Mouse (Mus musculus) embryonic facial prominence, embryonic 12.5 days (tissue): ENCODE data around the gene Defb22. TPM values are rescaled to one million over a fixed set of nuclear protein-coding genes. Genes with fewer than 3 reads are reported as not detected.

Source experiments
- ATAC-seq: fragments of 200-750 bp; cut with Nextera tagmentation; 2 replicates; pipeline ENCODE4 v1.8.0; 2017; ENCODE audit not compliant: insufficient number of reproducible peaks, insufficient read depth, low FRiP score, low TSS enrichment
- H3K27ac ChIP-seq: fragments of 300-500 bp; sonication (generic); 2 replicates; pipeline ENCODE4 v1.5.1; 2016; ENCODE audit warnings: mild to moderate bottlenecking
- H3K27me3 ChIP-seq: fragments of 300-500 bp; sonication (generic); 2 replicates; pipeline ENCODE4 v1.6.1; 2016; ENCODE audit warnings: mild to moderate bottlenecking, moderate library complexity
- H3K36me3 ChIP-seq: fragments of 300-500 bp; sonication (generic); 2 replicates; pipeline ENCODE4 v1.6.1; 2016; ENCODE audit warnings: mild to moderate bottlenecking
- H3K4me1 ChIP-seq: fragments of 300-500 bp; sonication (generic); 2 replicates; pipeline ENCODE4 v1.6.1; 2016
- H3K4me2 ChIP-seq: fragments of 300-500 bp; sonication (generic); replicated peaks from 2 replicates; pipeline ENCODE4 v1.6.1; 2016; ENCODE audit warnings: mild to moderate bottlenecking, moderate library complexity
- H3K4me3 ChIP-seq: fragments of 300-500 bp; sonication (generic); 2 replicates; pipeline ENCODE4 v1.5.1; 2016; ENCODE audit warnings: mild to moderate bottlenecking
- H3K9ac ChIP-seq: fragments of 300-500 bp; sonication (generic); 2 replicates; pipeline ENCODE4 v1.6.1; 2016; ENCODE audit warnings: mild to moderate bottlenecking, moderate library complexity
- H3K9me3 ChIP-seq: fragments of 300-500 bp; sonication (generic); 2 replicates; pipeline ENCODE4 v1.6.1; 2016; ENCODE audit warnings: mild to moderate bottlenecking, moderate library complexity
- WGBS: fragments of 180-500 bp; shearing (Covaris S2); methylation state at CpG from one replicate; pipeline ENCODE4 v1.1.7; 2016; 5-methylcytosine and 5-hydroxymethylcytosine counted together
- polyA plus RNA-seq: library from polyadenylated mRNA; unstranded; fragments of >200 nt; fragmentation: Nextera tagmentation; extraction: Ambion mirVana; gene quantifications from 2 replicates; pipeline ENCODE4 v1.2.1, GENCODE M21; 2016

The Defb22 gene
- polyA plus RNA-seq, 1 experiment from 2014 or later = not detected

DNA sequence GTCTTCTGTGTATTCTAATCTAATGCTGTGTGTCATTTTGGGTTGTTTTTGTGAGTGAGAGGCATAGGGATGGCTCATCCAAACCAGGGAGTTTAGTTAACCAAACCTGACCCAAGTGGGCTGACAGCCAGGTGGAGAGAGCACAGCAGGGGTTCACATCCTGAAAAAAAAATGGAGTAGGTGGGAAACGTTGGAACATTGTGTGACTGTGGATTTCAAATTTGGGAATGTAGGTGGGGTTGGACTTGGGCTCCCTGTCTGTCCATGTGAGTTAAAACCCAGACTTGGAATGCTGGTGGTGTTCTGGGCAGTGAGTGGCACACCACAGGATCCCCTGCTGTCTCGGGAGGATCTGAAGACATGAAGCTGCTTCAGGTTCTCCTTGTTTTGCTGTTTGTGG lies 13.2 kb downstream of the Defb22 start, which contains the start of gene Defb20:
TSS of gene Defb20 (plus strand) at position 301 of the 400 bp plus-strand sequence.
- WGBS = 64% methylated on average over 2 of the region's 2 CpGs
- no peak within 1 kb of the TSS for H3K27ac ChIP-seq
- no peaks in the 10 kb centered on the region for H3K36me3 ChIP-seq
- no peak for ATAC-seq
- H3K27me3 ChIP-seq = no peaks in the 10 kb centered on the region
- H3K4me1 ChIP-seq = no peaks in the 10 kb centered on the region
- no peak within 1 kb of the TSS for H3K9ac ChIP-seq
- no peak within 1 kb of the TSS for H3K4me2 ChIP-seq
- H3K4me3 ChIP-seq = no peak within 1 kb of the TSS
- H3K9me3 ChIP-seq = no peaks in the 10 kb centered on the region

DNA sequence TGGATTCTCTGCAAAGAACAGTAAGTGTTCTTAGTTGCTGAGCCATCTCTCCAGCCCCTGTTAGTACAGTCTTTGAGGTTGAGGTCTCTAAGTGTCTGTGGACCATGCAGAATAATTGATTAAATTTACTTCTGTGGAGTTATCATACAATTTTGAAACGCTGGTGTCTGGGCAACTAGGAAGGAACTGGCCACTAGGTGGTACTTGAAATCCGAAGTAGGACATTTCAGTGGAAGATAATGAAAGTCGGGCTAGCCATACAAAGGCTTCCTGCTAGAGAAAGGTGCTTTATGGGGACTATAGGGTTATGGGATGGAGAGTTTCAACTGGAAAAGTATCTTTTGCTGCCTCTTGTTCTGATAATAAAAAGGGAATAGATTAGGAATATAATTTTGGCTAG lies 17.5 kb downstream of the Defb22 start:
- H3K4me2 ChIP-seq = no peak overlapping the region
- no peaks in the 10 kb centered on the region for H3K27me3 ChIP-seq
- H3K27ac ChIP-seq = no peak overlapping the region
- no peak for ATAC-seq
- H3K4me1 ChIP-seq = no peaks in the 10 kb centered on the region
- no peaks in the 10 kb centered on the region for H3K36me3 ChIP-seq
- H3K9ac ChIP-seq = no peak overlapping the region
- H3K9me3 ChIP-seq = no peaks in the 10 kb centered on the region
- WGBS = 34% methylated on average over 3 of the region's 3 CpGs
- no peak overlapping the region for H3K4me3 ChIP-seq

DNA sequence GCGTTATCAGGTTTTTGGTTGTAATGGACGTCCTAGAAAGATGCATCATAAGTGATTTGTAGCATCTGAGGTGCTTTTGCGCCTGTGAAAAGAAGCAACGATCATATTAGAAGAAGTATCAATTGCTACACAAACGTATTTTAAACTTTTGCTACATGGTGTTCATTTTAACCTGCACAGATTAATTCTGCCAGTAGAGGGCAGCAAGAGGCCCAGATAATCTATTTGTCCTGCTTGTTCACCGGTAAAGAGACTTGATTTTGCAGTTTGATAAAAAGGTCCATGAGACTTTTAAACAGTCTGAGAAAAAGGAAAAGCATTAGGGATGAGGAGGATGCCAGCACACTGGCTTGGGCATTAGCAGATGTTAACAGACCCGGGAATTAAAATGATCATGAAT lies 19.0 kb downstream of the Defb22 start:
- WGBS = 33% methylated on average over 7 of the region's 7 CpGs
- H3K9me3 ChIP-seq = no peaks in the 10 kb centered on the region
- no peak overlapping the region for H3K4me3 ChIP-seq
- no peaks in the 10 kb centered on the region for H3K27me3 ChIP-seq
- no peak overlapping the region for H3K9ac ChIP-seq
- no peak overlapping the region for H3K27ac ChIP-seq
- no peaks in the 10 kb centered on the region for H3K4me1 ChIP-seq
- no peaks in the 10 kb centered on the region for H3K36me3 ChIP-seq
- no peak overlapping the region for H3K4me2 ChIP-seq
- ATAC-seq = no peak

DNA sequence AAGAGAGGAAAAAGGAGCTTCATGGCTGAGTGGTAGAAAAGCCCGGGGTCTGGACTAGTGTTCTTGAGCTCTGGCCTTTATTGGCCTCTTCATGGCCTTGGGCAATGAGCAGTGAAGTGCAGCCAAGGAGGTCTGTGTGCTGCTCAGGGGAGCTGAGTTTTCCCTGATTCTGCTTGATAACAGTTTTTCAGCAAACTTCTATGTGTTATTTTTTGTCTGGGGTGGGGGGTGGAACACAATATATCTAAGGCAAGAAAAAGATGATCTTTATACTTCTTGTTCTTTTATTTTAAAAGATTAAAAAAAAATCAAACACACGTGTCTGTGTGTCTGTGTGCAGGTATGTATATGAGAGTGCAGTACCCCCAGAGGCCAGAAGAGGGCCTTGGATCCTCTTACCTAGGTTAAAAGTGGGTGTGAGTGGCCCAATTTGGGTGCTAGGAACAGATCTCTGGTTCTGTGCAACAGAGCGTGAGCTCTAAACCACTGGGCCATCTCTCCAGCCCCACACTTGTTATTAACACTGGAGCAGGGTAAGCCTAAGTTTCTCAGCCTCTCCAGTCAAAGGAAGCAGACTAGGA lies 25.3 kb downstream of the Defb22 start, which contains the start of gene Defb23:
TSS of gene Defb23 (minus strand) at position 51 of the 581 bp plus-strand sequence.
- Histone ChIP-seq H3K4me1 (no peaks in the 10 kb centered on the region), H3K27me3 (no peaks in the 10 kb centered on the region), H3K9ac (no peak within 1 kb of the TSS), H3K27ac (no peak within 1 kb of the TSS), H3K4me2 (no peak within 1 kb of the TSS), H3K4me3 (no peak within 1 kb of the TSS), H3K36me3 (no peaks in the 10 kb centered on the region), H3K9me3 (no peaks in the 10 kb centered on the region)
- 84% methylated on average over 3 of the region's 3 CpGs for WGBS
- no peak for ATAC-seq

DNA sequence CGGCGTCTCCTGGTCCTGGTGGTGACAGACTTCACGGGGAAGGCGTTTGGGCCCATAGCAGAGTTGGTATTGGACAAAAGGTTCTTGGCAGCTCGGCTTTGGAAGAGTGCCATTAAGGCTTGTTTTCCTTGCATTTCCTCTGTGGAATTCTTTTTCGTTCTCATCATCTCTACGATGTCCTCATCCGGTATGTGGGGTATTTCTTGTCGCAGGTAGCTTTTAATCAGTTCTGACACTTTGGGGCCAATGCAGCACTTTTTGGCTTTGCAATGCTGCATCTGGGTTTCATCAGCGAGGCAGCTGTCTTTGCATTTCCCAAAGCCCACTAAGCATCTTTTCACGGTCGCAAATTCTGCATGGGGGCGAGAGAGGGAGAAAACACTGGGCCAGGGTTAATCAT lies 30.7 kb downstream of the Defb22 start:
- Histone ChIP-seq H3K27me3 (no peaks in the 10 kb centered on the region), H3K4me1 (no peaks in the 10 kb centered on the region), H3K9me3 (no peaks in the 10 kb centered on the region), H3K4me2 (no peak overlapping the region), H3K36me3 (no peaks in the 10 kb centered on the region), H3K27ac (no peak overlapping the region), H3K4me3 (no peak overlapping the region), H3K9ac (no peak overlapping the region)
- ATAC-seq = no peak
- WGBS = 52% methylated on average over 13 of the region's 13 CpGs

DNA sequence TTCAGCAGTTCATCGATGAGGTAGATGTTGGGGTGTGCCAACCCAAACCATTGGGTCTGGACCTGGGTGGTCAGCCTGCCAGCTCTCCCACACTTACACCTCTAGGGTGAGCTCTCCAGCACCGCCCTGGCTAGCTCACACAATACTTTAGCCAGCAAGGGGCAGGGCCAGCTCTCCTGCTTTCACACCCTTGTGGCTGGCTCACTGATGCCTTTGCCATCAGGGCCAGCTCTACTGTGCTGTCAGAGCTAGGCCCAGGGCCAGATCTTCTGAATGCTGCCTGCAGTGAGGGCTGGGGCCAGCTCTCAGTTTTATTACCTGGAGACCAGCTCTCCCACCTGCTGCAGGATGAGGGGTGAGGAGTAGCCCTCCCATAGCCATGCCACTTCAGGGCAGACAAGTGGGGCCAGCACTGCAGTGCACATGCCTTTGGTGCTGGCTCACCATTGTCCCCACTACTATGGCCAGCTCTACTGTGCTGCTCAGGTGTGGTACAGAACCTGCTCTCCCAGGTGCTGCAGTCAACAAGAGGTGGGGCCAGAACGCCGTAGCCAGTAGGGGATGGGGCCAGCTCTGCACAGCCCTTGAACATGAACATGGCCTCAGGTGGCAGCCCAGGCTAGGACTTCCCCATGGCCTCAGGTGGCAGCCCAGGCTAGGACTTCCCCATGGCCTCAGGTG lies 37.7 kb downstream of the Defb22 start:
- Histone ChIP-seq H3K27ac (no peak overlapping the region), H3K27me3 (no peaks in the 10 kb centered on the region), H3K4me2 (no peak overlapping the region), H3K9me3 (no peaks in the 10 kb centered on the region), H3K36me3 (no peaks in the 10 kb centered on the region), H3K4me3 (no peak overlapping the region), H3K9ac (no peak overlapping the region), H3K4me1 (peaks cover 11% of the 10 kb centered on the region)
- whole genome bisulfite sequencing = 75% methylated on average over 4 of the region's 4 CpGs
- peak; percentile 22; the same call in 1 of the 2 replicates for ATAC-seq

DNA sequence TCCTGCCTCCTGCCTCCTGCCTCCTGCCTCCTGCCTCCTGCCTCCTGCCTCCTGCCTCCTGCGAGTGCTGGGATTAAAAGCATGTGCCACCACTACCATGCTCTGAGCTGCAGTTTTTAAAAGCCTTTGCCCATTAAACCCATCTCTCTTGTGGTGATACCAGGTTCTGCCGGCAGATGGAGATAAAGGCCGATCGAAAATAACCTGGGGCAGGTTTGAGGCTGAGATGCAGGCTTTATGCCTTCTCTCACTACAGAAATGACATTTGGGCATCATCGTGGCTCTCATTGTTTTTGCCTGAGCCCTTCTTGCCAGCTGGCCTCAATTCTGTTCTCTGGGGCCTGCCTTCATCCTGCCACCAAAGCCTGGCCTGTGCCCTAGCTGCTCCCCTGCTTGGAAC lies 39.7 kb downstream of the Defb22 start:
- no peak for ATAC-seq
- 3% methylated on average over 5 of the region's 5 CpGs for WGBS

DNA sequence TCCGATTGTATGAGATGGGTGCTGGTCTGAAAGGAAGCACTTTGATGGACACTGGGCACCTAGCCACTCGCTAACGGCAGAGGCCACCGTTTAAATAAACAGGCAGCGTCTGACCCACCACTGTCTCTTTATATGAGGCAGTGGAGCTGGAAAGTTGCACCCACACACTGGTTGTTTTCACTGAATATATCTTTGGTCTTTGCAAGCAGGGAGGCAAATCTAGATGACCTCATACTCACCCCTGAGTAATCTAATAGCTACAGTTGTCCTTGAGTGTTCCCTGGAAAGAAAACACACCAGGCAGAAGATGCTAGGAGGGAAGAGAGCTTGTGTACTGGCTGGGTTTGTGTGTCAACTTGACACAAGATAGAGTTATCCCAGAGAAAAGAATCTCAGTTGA lies 42.5 kb downstream of the Defb22 start:
- Histone ChIP-seq H3K4me3 (no peak overlapping the region), H3K9ac (no peak overlapping the region), H3K36me3 (no peaks in the 10 kb centered on the region), H3K27ac (no peak overlapping the region), H3K4me1 (peaks cover 12% of the 10 kb centered on the region), H3K27me3 (no peaks in the 10 kb centered on the region), H3K9me3 (no peaks in the 10 kb centered on the region), H3K4me2 (no peak overlapping the region)
- ATAC-seq = no peak
- WGBS = 38% methylated on average over 5 of the region's 5 CpGs

More for the DNA sequence above, 39.7 kb downstream of the Defb22 start:
- H3K36me3 ChIP-seq = no peaks in the 10 kb centered on the region
- no peak overlapping the region for H3K9ac ChIP-seq
- H3K9me3 ChIP-seq = no peaks in the 10 kb centered on the region
- no peaks in the 10 kb centered on the region for H3K27me3 ChIP-seq
- no peak overlapping the region for H3K4me3 ChIP-seq
- peaks cover 12% of the 10 kb centered on the region for H3K4me1 ChIP-seq
- no peak overlapping the region for H3K4me2 ChIP-seq
- H3K27ac ChIP-seq = no peak overlapping the region

DNA sequence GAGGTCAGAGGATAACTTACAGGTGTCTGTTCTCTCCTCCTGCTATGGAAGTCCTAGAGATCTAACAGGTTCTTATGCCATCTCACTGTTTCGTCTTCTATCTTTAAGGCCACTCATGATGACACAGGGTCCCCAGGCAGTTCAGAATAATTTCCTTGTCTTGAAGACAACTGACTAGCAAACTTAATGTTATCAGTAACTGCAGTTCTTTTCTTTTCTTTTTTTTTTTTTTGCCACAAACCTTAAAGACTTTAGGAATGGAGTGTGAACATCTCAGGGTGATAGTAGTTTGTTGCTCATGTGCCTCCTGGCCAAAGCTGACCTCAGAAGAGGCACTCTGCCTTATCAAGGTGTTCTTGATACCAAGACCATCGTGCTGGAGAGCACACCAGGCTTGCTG lies 43.3 kb downstream of the Defb22 start:
- 64% methylated on average over 2 of the region's 2 CpGs for WGBS
- no peaks in the 10 kb centered on the region for H3K9me3 ChIP-seq
- no peak for ATAC-seq
- no peak overlapping the region for H3K4me3 ChIP-seq
- H3K9ac ChIP-seq = no peak overlapping the region
- H3K36me3 ChIP-seq = no peaks in the 10 kb centered on the region
- H3K27ac ChIP-seq = no peak overlapping the region
- no peaks in the 10 kb centered on the region for H3K27me3 ChIP-seq
- peaks cover 12% of the 10 kb centered on the region for H3K4me1 ChIP-seq
- H3K4me2 ChIP-seq = no peak overlapping the region

DNA sequence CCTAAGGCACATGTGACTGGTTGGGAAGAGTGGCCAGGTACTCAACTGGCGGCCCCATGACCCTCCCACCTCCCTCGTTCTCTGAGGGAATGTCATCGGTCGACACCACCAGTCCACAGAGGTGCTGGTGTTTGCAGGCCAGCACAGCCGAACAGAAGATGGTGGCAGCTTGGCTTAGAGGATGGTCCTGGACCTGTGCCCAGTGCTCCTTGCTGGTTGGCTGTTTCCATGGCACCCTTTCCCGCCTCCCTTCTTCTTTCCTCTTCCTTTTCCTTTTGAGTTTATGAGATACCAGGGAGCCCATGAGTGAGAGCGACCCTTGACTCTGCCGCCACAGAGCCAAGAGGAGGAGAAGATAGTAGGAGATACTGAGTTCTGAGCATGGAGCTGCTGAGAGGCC lies 46.7 kb downstream of the Defb22 start:
- no peak overlapping the region for H3K9ac ChIP-seq
- H3K4me3 ChIP-seq = no peak overlapping the region
- no peaks in the 10 kb centered on the region for H3K36me3 ChIP-seq
- 87% methylated on average over 8 of the region's 8 CpGs for WGBS
- H3K9me3 ChIP-seq = no peaks in the 10 kb centered on the region
- no peak overlapping the region for H3K4me2 ChIP-seq
- no peak for ATAC-seq
- peaks cover 12% of the 10 kb centered on the region for H3K4me1 ChIP-seq
- no peaks in the 10 kb centered on the region for H3K27me3 ChIP-seq
- H3K27ac ChIP-seq = no peak overlapping the region

DNA sequence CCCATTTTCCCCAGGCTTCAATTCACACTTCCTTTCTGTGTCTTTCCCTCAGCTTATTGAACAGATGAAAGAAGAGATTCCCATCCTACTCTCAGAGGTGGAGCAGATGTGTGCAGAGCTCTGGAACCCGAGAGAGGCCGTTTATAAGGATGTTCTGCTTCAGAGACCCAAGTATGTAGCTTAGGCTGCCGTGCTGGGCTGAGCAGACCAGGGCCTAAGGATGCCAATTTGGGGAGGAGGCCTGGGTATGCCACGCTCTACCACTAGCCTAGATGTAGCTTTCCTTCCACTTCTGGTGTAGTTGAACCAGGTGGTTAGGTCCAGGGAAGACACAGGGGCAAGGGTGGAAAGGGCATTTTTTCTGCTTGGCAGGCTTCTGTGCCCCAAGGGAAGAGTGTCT lies 47.6 kb downstream of the Defb22 start:
- peaks cover 5% of the 10 kb centered on the region for H3K4me1 ChIP-seq
- H3K36me3 ChIP-seq = no peaks in the 10 kb centered on the region
- WGBS = 74% methylated on average over 4 of the region's 4 CpGs
- no peak overlapping the region for H3K9ac ChIP-seq
- H3K27me3 ChIP-seq = no peaks in the 10 kb centered on the region
- no peak overlapping the region for H3K4me2 ChIP-seq
- H3K9me3 ChIP-seq = no peaks in the 10 kb centered on the region
- ATAC-seq = no peak
- H3K4me3 ChIP-seq = no peak overlapping the region
- H3K27ac ChIP-seq = no peak overlapping the region

DNA sequence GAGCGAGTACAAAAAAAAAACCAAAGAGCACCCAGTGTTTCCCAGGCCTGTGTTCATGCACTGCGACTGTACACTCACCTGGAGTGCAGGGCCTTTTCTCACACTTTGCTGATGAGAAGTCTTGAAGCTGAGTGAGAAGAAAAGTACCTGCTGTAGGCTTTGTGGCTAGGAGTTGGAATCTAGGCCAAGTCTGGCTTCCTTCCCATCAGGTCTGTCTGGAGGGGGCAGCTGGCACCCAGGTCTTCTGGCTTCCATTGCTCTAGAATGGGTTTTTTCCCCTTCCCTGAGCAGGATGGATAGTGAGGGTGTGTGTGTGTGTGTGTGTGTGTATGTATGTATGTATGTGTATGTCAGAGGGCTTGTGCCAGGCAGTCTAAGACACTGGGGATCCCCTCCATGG lies 50.1 kb downstream of the Defb22 start:
- Histone ChIP-seq H3K27ac (no peak overlapping the region), H3K36me3 (no peaks in the 10 kb centered on the region), H3K4me1 (peaks cover 8% of the 10 kb centered on the region), H3K9me3 (no peaks in the 10 kb centered on the region), H3K27me3 (no peaks in the 10 kb centered on the region), H3K9ac (no peak overlapping the region), H3K4me3 (no peak overlapping the region), H3K4me2 (no peak overlapping the region)
- no peak for ATAC-seq
- 84% methylated on average over 2 of the region's 2 CpGs for whole genome bisulfite sequencing
